Mouse (Mus musculus): Measurements from ENCODE around the gene 4930522H14Rik. TPM values are rescaled to one million over a fixed set of nuclear protein-coding genes. Genes with fewer than 3 reads are reported as not detected.

The 4930522H14Rik gene
- polyA plus RNA-seq, 1 experiment from 2014 or later = not detected

DNA sequence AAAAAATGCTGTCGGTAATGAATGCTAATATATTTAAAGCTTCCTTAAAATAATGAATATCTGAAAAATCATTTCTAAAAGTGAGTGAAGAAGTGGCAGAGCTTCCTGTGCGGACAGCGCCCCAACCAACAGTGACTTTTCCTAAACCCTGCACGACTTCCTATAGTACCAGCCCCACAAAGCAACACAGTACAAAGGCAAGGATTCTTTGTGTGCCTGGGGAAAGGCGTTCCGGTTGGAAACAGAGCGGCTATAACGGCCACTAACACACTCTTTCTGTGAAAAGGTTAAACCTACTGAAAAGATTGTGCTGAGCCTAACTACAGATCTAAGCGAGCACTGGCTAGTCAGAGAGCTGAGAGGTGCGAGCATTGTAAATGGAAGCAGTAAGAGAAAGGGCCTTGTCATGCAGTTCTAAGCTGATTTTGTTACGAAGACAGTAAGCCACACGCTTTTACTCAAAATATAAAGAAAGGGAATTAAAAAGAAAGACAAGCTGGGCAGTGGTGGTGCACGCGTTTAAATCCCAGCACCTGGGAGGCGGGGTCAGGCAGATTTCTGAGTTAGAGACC, 766 bp downstream of the 4930522H14Rik start:
- Histone ChIP-seq H3K9me3 (no peaks in the 10 kb centered on the region), H3K27ac (no peak overlapping the region), H3K4me3 (no peak overlapping the region), H3K4me2 (no peak overlapping the region), H3K27me3 (no peaks in the 10 kb centered on the region), H3K9ac (no peak overlapping the region), H3K4me1 (peaks cover 8% of the 10 kb centered on the region; the same call in 1 of the 2 replicates), H3K36me3 (no peaks in the 10 kb centered on the region)
- ATAC-seq (ENCODE audit: borderline replicate concordance, extremely low read depth, low FRiP score, low TSS enrichment) = no peak
- WGBS = 70% methylated on average over 15 of the region's 15 CpGs

DNA sequence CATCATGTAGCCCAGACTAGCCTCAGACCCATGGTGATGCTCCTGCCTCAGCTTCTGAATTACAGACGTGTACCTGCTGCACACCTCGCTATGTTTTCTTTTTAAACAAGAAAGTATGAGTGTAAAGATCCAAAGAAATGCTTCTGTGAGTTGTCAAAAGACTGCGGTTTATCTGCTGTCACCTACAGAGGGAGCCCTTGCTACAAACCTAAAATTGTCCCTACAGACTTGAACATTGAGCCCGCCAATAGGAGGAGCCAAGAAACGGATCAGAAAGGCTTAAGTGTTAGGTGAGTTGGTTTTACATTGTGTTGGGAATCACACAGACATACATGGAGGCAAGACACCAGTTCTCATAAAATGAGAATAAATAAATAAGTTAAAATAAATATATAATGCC, 26.2 kb downstream of the 4930522H14Rik start:
- Histone ChIP-seq H3K4me3 (no peak overlapping the region), H3K9me3 (no peaks in the 10 kb centered on the region), H3K4me1 (no peaks in the 10 kb centered on the region), H3K36me3 (no peaks in the 10 kb centered on the region), H3K4me2 (no peak overlapping the region), H3K27me3 (no peaks in the 10 kb centered on the region), H3K27ac (no peak overlapping the region), H3K9ac (no peak overlapping the region)
- ATAC-seq (ENCODE audit: borderline replicate concordance, extremely low read depth, low FRiP score, low TSS enrichment) = no peak
- 5% methylated on average over 5 of the region's 5 CpGs for WGBS

DNA sequence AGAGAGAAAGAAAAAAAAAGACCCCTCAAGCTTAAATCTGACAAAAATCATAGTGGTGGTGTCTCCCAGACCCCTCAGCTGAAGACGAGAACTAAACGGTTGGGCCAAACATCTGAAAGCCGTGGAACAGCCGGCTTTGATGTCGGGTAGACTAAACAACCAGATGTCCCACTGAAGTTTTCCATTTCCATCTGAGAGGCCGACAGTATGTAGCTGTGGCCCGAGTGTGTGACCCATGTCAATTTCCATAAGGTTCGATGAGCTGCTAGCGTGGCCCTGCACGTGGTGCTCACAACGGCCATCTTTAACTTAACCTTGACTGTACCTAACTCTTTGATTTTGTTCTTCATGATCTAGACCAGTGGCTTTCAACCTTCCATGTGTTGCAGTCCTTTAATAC, 32.6 kb downstream of the 4930522H14Rik start:
- H3K27me3 ChIP-seq = no peaks in the 10 kb centered on the region
- no peaks in the 10 kb centered on the region for H3K4me1 ChIP-seq
- H3K9ac ChIP-seq = no peak overlapping the region
- no peaks in the 10 kb centered on the region for H3K36me3 ChIP-seq
- H3K9me3 ChIP-seq = no peaks in the 10 kb centered on the region
- no peak overlapping the region for H3K4me2 ChIP-seq
- 40% methylated on average over 11 of the region's 11 CpGs for WGBS
- H3K4me3 ChIP-seq = no peak overlapping the region
- peak; percentile 67; the same call in 1 of the 2 replicates for ATAC-seq (ENCODE audit: borderline replicate concordance, extremely low read depth, low FRiP score, low TSS enrichment)
- no peak overlapping the region for H3K27ac ChIP-seq

- ATAC-seq (ENCODE audit: borderline replicate concordance, extremely low read depth, low FRiP score, low TSS enrichment) = no peak
- H3K27ac ChIP-seq = no peak overlapping the region
- no peaks in the 10 kb centered on the region for H3K27me3 ChIP-seq
- H3K4me3 ChIP-seq = no peak overlapping the region
- no peak overlapping the region for H3K9ac ChIP-seq
- no peak overlapping the region for H3K4me2 ChIP-seq
- no peaks in the 10 kb centered on the region for H3K9me3 ChIP-seq
- no peaks in the 10 kb centered on the region for H3K4me1 ChIP-seq
- no peaks in the 10 kb centered on the region for H3K36me3 ChIP-seq
Observed at GRCm38 (mm10) chr4:109493581-109493980, 37.5 kb downstream of the 4930522H14Rik start.

DNA sequence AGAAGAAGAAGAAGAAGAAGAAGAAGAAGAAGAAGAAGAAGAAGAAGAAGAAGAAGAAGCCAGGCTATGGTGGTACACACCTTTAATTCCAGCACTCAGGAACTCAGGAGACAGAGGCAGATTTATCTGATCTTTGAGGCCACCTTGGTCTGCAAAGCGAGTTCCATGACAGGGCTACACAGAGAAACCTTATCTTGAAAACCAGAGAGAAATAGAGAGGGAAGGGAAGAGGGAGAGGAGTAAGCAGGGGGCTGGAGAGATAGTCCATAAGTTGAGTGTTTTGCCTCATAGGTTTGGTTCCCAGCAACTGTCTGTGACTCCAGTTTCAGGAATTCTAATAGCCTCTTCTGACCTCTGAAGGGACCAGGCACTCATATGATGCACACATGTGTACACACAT, 42.3 kb downstream of the 4930522H14Rik start:
- H3K27ac ChIP-seq = no peak overlapping the region
- H3K4me3 ChIP-seq = no peak overlapping the region
- WGBS = 50% methylated on average over 1 of the region's 1 CpGs
- H3K4me2 ChIP-seq = no peak overlapping the region
- ATAC-seq (ENCODE audit: borderline replicate concordance, extremely low read depth, low FRiP score, low TSS enrichment) = no peak
- H3K9ac ChIP-seq = no peak overlapping the region
- no peaks in the 10 kb centered on the region for H3K4me1 ChIP-seq
- H3K27me3 ChIP-seq = no peaks in the 10 kb centered on the region
- no peaks in the 10 kb centered on the region for H3K36me3 ChIP-seq
- H3K9me3 ChIP-seq = no peaks in the 10 kb centered on the region

- no peak for ATAC-seq (ENCODE audit: borderline replicate concordance, extremely low read depth, low FRiP score, low TSS enrichment)
- no peaks in the 10 kb centered on the region for H3K36me3 ChIP-seq
- no peaks in the 10 kb centered on the region for H3K9me3 ChIP-seq
- H3K4me2 ChIP-seq = no peak within 1 kb of the TSS
- H3K27ac ChIP-seq = no peak within 1 kb of the TSS
- H3K9ac ChIP-seq = no peak within 1 kb of the TSS
- H3K27me3 ChIP-seq = no peaks in the 10 kb centered on the region
- H3K4me1 ChIP-seq = no peaks in the 10 kb centered on the region
- no peak within 1 kb of the TSS for H3K4me3 ChIP-seq
- 63% methylated on average over 3 of the region's 3 CpGs for WGBS
Observed at GRCm38 (mm10) chr4:109484621-109485020, 46.5 kb downstream of the 4930522H14Rik start, which contains the start of gene Rnf11. Rnf11 (minus strand) TSS chr4:109484728.

DNA sequence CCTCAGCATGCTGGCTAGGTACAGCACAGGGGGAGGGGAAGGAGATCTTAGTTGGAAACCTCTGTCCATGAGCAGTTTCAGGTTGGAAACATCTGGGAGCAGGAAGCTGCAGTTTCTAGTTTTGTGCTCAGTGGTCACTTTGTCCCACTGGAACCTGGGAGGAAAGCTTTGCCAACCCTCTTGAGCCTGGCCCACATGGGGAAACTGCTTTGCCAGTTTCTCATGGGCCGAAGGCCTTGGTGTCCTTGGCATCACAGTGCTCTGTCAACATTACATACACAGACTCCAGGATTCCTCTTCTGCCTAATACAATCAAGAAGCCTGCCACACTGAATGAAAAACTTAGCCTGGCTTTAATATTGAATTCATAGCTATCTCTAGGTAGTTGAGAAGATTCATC, 48.4 kb downstream of the 4930522H14Rik start:
- H3K4me1 ChIP-seq = no peaks in the 10 kb centered on the region
- no peak overlapping the region for H3K4me3 ChIP-seq
- no peaks in the 10 kb centered on the region for H3K27me3 ChIP-seq
- no peaks in the 10 kb centered on the region for H3K36me3 ChIP-seq
- no peak for ATAC-seq (ENCODE audit: borderline replicate concordance, extremely low read depth, low FRiP score, low TSS enrichment)
- H3K9ac ChIP-seq = no peak overlapping the region
- 74% methylated on average over 1 of the region's 1 CpGs for WGBS
- H3K27ac ChIP-seq = no peak overlapping the region
- H3K9me3 ChIP-seq = no peaks in the 10 kb centered on the region
- no peak overlapping the region for H3K4me2 ChIP-seq

DNA sequence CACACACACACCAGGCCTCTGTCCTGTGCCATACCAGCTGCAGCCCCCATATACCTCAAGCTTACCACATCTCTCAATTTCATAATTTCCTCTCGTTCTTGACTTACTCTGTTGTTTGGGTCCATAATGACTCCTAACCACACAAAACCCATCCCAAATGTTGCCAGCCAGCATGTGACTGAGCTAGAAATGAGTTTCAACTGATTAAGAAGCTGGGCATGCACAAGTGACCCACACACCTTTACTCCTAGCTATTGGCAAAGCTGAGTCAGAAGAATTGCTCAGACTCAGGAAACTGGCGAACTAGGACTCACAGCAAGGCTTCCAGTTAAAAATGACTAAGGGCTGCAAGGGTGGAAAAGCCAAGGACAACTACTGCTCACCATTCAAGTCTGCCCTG, 49.7 kb downstream of the 4930522H14Rik start:
- Histone ChIP-seq H3K9me3 (no peaks in the 10 kb centered on the region), H3K36me3 (no peaks in the 10 kb centered on the region)
- ATAC-seq (ENCODE audit: borderline replicate concordance, extremely low read depth, low FRiP score, low TSS enrichment) = no peak

DNA sequence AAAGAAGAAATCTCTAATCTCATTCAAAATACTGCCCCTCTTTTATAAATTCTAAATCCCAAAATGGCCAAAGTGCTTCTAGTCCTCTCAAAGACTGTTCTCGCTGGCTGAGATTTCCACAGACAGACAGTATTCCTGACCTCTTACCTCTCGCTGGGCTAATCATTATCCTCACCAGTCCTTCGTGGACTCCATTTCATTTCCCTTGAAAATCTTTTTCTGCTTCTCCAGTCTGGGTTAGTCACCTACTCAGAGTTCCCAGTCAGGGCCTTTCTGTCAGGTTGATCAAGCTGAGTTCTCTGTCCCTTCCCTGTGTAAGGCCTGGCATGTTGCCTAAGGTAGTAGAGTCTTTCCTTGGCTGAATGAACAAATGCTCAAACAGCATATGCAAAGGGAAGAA, 53.6 kb downstream of the 4930522H14Rik start:
- Histone ChIP-seq H3K4me1 (peaks cover 8% of the 10 kb centered on the region; the same call in 1 of the 2 replicates), H3K27ac (no peak overlapping the region), H3K9ac (no peak overlapping the region), H3K36me3 (no peaks in the 10 kb centered on the region), H3K4me2 (no peak overlapping the region), H3K9me3 (no peaks in the 10 kb centered on the region), H3K27me3 (no peaks in the 10 kb centered on the region), H3K4me3 (no peak overlapping the region)
- WGBS = 86% methylated on average over 3 of the region's 3 CpGs
- ATAC-seq (ENCODE audit: borderline replicate concordance, extremely low read depth, low FRiP score, low TSS enrichment) = no peak

More for the DNA sequence above, 49.7 kb downstream of the 4930522H14Rik start:
- no peaks in the 10 kb centered on the region for H3K27me3 ChIP-seq
- no peak overlapping the region for H3K27ac ChIP-seq
- 61% methylated on average over 2 of the region's 2 CpGs for WGBS
- no peak overlapping the region for H3K4me3 ChIP-seq
- no peak overlapping the region for H3K9ac ChIP-seq
- H3K4me1 ChIP-seq = no peaks in the 10 kb centered on the region
- no peak overlapping the region for H3K4me2 ChIP-seq

GRCm38 (mm10) chr4:109476554-109477014, 54.5 kb downstream of the 4930522H14Rik start:
- H3K9ac ChIP-seq = peak overlapping the region; percentile 99
- H3K27me3 ChIP-seq = no peaks in the 10 kb centered on the region
- H3K36me3 ChIP-seq = no peaks in the 10 kb centered on the region
- H3K4me2 ChIP-seq = peak overlapping the region; percentile 68
- H3K9me3 ChIP-seq = no peaks in the 10 kb centered on the region
- ATAC-seq (ENCODE audit: borderline replicate concordance, extremely low read depth, low FRiP score, low TSS enrichment) = peak; percentile 99
- H3K4me3 ChIP-seq = peak overlapping the region; percentile 97
- H3K4me1 ChIP-seq = peaks cover 8% of the 10 kb centered on the region; the same call in 1 of the 2 replicates
- WGBS = under 1% methylated on average over 29 of the region's 39 CpGs
- peak overlapping the region; percentile 96 for H3K27ac ChIP-seq

- Histone ChIP-seq H3K4me2 (peak overlapping the region; percentile 68), H3K9me3 (no peaks in the 10 kb centered on the region), H3K36me3 (no peaks in the 10 kb centered on the region), H3K4me1 (peaks cover 8% of the 10 kb centered on the region; the same call in 1 of the 2 replicates), H3K9ac (peak overlapping the region; percentile 99), H3K27me3 (no peaks in the 10 kb centered on the region), H3K27ac (peak overlapping the region; percentile 96), H3K4me3 (peak overlapping the region; percentile 97)
- ATAC-seq (ENCODE audit: borderline replicate concordance, extremely low read depth, low FRiP score, low TSS enrichment) = peak; percentile 70
- under 1% methylated on average over 61 of the region's 68 CpGs for WGBS
Observed at GRCm38 (mm10) chr4:109475577-109476553, 55.2 kb downstream of the 4930522H14Rik start.

DNA sequence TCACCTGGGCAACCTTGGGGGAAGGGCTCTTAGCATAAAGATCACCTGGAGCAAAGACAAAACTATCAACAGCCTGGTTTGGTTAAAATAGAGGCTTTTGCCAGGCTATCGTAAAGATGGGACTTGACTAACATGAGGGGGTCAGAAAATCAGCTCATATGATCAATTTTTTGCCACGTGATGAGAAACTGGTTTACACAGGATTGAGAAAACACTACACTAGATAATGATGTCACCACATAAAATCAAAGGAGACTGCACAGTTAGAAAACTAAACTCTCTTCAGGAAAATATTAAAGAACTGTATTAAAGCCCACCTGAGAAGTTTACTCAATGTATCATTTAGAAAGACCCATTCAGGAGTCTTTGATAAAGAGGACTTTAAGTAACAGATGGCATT, 56.0 kb downstream of the 4930522H14Rik start:
- Histone ChIP-seq H3K9ac (peak overlapping the region; percentile 99; the same call in 1 of the 2 replicates), H3K27ac (no peak overlapping the region), H3K4me3 (peak overlapping the region; percentile 97), H3K4me1 (peaks cover 8% of the 10 kb centered on the region; the same call in 1 of the 2 replicates), H3K9me3 (no peaks in the 10 kb centered on the region), H3K4me2 (peak overlapping the region; percentile 68), H3K27me3 (no peaks in the 10 kb centered on the region), H3K36me3 (no peaks in the 10 kb centered on the region)
- WGBS = 38% methylated on average over 2 of the region's 2 CpGs
- no peak for ATAC-seq (ENCODE audit: borderline replicate concordance, extremely low read depth, low FRiP score, low TSS enrichment)
